Mouse (Mus musculus) lung, postnatal 25 days (tissue): ENCODE results near the gene Mpped1.

ENCODE experiments used
- DNase-seq: peaks from one replicate; pipeline ENCODE4 v3.0.0; 2022; ENCODE audit warnings: low spot score

Gene Mpped1

DNA sequence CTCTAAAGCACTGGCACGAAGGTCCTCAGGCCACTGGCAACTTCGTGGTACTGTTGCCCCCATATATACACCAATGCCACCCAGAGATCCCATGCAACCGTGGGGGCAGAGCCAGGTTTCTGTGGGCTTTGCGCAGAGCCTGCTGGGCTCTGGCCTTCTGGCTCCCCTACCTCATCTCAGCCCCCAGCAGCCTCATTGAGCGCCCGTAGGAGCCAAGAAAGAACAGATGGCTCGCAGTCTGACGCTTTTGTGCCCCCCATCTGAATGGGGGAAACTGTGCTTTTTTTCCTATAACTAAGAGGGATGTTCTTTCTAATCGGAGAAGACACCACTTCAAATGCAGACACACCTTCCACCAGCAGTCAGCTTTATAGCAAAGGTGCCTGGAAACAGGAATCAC lies 105.0 kb downstream of the Mpped1 start:
- DNase-seq, result no peak

DNA sequence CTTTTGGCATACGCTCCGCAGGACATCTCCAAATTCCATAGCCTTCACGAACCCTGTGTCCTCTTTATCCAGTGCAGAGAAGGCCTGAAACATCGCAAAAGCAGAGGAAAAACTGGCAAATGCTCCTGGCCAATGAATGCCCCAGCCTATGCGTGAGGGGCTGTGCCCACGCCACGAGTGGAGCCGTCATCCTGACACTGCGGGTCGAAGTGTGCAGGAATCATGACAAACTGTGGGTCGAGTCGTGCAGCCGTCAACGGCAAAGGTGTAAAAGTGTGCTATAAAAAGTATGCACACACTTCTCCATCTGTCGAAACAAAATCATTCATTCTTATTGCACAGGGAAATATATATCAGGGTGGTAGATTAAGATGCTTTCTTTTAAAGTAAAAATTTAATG lies 113.6 kb downstream of the Mpped1 start:
- DNase-seq, result no peak

DNA sequence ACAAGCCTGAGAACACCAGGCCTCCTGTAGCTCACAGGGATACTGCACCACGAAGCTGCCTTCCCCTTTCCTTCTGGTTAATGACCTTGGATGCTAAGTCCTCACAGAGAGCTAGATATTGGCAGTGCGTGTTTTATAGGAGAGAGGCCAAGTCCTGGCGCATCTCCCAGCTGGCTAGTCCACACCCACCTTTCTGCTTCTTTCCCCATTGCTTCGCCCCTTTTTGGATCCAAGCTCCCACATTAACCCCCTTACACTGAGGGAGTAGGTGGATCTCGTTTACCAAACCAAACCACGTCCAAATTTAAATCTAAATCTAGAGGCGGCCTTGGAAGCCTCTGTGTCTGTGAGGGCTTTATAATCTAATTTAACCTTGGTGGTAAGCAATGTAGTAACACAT lies 115.0 kb downstream of the Mpped1 start:
- no peak for DNase-seq

DNA sequence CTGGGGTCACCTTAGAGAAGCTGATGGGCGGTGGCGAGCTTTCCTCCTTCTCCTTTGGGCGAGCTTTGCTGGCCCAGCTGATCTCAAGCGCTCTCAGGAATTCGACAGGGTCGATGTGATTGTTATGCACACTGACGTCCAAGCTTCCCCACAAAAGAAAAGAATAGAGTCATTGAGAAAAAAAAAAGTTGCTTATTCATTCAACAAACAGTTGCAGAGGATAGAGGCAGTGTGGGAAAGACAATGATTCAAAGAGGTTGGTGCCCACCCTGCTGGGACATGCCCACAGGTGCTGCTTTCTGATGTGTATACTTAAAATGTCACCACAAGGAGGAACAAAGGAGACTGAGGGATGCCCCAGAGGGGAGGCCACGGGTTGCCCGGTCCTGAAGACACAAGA lies 116.7 kb downstream of the Mpped1 start:
- DNase-seq, result no peak

DNA sequence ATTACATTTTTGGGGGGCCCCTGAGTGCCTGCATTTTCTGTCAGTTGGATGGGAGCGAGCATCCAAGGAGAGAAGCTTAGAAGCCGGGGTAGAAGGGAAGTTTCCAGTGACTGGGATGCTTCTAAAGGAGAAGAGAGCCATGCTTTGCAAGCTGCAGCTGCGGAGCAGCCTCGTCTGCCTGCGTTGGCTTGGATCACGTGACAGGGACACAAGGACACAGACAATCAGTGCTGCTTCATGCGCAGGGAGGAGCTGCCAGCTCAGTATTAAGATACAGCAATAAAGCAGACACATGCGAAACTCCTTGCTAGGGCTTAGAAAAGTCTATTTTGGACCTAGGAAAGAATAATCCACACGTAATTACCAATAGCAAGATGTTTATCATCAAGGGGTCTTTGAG lies 118.0 kb downstream of the Mpped1 start:
- no peak for DNase-seq

DNA sequence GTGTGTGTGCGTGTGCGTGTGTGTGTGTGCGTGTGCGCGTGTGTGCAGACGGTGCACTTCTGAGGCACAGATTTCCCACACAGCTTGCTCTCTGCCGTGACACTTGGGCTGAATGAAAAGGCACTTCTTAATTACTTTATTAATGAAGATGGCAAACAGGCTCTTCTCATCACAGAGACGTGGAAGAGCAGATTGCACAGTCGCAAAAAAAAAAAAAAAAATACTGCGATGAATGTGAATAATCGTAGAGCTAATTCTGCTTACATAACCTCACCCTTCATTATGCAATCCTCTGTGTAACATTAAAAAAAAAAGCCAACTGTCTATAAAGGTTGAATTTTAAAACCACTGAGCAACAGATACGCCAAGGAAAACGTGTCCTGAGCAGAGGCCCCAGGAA lies 127.2 kb downstream of the Mpped1 start:
- no peak for DNase-seq
